Mouse (Mus musculus): Measurements from ENCODE around the gene Ufsp1. TPM values are rescaled to one million over a fixed set of nuclear protein-coding genes. Genes with fewer than 3 reads are reported as not detected.
"Not testable (repeated sequence)": the region's sequence is repeated elsewhere in the genome, so short reads cannot be mapped to it uniquely, and the experiment has no call there.

Ufsp1 gene
- total RNA-seq (2021): 1 to 10 TPM; 7.5 to 8.0 TPM

GRCm38 (mm10) chr5:137293839-137294743, at the start of gene Ufsp1:
Gene Ufsp1, plus strand, starts transcription at chr5:137294629.
- DNase-seq: peak; percentile 96

- DNase-seq: no peak
Observed at GRCm38 (mm10) chr5:137263897-137264720, 30.3 kb upstream of the Ufsp1 start.

- DNase-seq: no peak
Observed at GRCm38 (mm10) chr5:137264787-137265186, 29.6 kb upstream of the Ufsp1 start.

- DNase-seq: no peak
Observed at GRCm38 (mm10) chr5:137268131-137268910, 26.1 kb upstream of the Ufsp1 start.

- peak; percentile 35 for DNase-seq
Observed at GRCm38 (mm10) chr5:137277360-137278342, 16.8 kb upstream of the Ufsp1 start.

- not testable (repeated sequence) for DNase-seq
Observed at GRCm38 (mm10) chr5:137284411-137284810, 10.0 kb upstream of the Ufsp1 start.

GRCm38 (mm10) chr5:137285045-137285444, 9.4 kb upstream of the Ufsp1 start:
- peak; percentile 67 for DNase-seq

GRCm38 (mm10) chr5:137285986-137286385, 8.4 kb upstream of the Ufsp1 start:
- no peak for DNase-seq

GRCm38 (mm10) chr5:137286655-137287031, 7.8 kb upstream of the Ufsp1 start:
- DNase-seq: peak; percentile 95

- DNase-seq: peak; percentile 27
Observed at GRCm38 (mm10) chr5:137287032-137287952, 7.1 kb upstream of the Ufsp1 start, which contains the start of gene Ache. Gene Ache, plus strand, starts transcription at chr5:137287519.

- peak; percentile 31 for DNase-seq
Observed at GRCm38 (mm10) chr5:137287953-137288743, 6.3 kb upstream of the Ufsp1 start.

- DNase-seq: peak; percentile 60
Observed at GRCm38 (mm10) chr5:137288999-137289470, 5.4 kb upstream of the Ufsp1 start.

- no peak for DNase-seq
Observed at GRCm38 (mm10) chr5:137289591-137290365, 4.7 kb upstream of the Ufsp1 start.

- peak; percentile 73 for DNase-seq
Observed at GRCm38 (mm10) chr5:137290677-137291076, 3.8 kb upstream of the Ufsp1 start.

GRCm38 (mm10) chr5:137291381-137291926, 3.0 kb upstream of the Ufsp1 start:
- no peak for DNase-seq

GRCm38 (mm10) chr5:137293282-137293681, 1.1 kb upstream of the Ufsp1 start:
- peak; percentile 75 for DNase-seq

- DNase-seq: no peak
Observed at GRCm38 (mm10) chr5:137294744-137295093, 290 bp downstream of the Ufsp1 start.

- DNase-seq: no peak
Observed at GRCm38 (mm10) chr5:137295296-137295695, 867 bp downstream of the Ufsp1 start.

Measured in heart, postnatal 4 days (tissue).